ENCODE assay signal across 22 mouse cellular contexts in genomic region chr5:52296303-52296702, GRCm38 (mm10).
"Had no signal": no experiment of that assay in that cellular context is flagged by ENCODE, and none has a peak within 500 bp of the region (broad histone marks: within the 10 kb centered on the region; RNA-seq: fewer than 3 reads in every experiment).

No protein-coding gene starts in this region.

- H3K4me1 ChIP-seq: hindbrain, embryonic 15.5 days; limb, embryonic 13.5 days; limb, embryonic 15.5 days; liver, embryonic 12.5 days had no signal

- H3K4me3 ChIP-seq: heart, embryonic 10.5 days; heart, embryonic 12.5 days; hindbrain, embryonic 13.5 days; hindbrain, embryonic 15.5 days; layer of hippocampus, adult 2 months; limb, embryonic 13.5 days; limb, embryonic 15.5 days; liver, embryonic 12.5 days had no signal

- H3K36me3 ChIP-seq: heart, embryonic 10.5 days; heart, embryonic 12.5 days; hindbrain, embryonic 13.5 days; hindbrain, embryonic 15.5 days; limb, embryonic 13.5 days; limb, embryonic 15.5 days; liver, embryonic 12.5 days had no signal

- H3K9ac ChIP-seq: forebrain, postnatal 0 days; heart, embryonic 12.5 days; hindbrain, embryonic 13.5 days; hindbrain, embryonic 15.5 days; limb, embryonic 13.5 days; limb, embryonic 15.5 days; liver, embryonic 12.5 days; liver, embryonic 14.5 days had no signal

- H3K27me3 ChIP-seq: heart, embryonic 12.5 days; hindbrain, embryonic 13.5 days; hindbrain, embryonic 15.5 days; limb, embryonic 13.5 days; limb, embryonic 15.5 days; liver, embryonic 12.5 days had no signal

- H3K27ac ChIP-seq: heart, embryonic 10.5 days; hindbrain, embryonic 13.5 days; hindbrain, embryonic 15.5 days; hindbrain, postnatal 0 days; layer of hippocampus, adult 2 months; limb, embryonic 13.5 days; limb, embryonic 15.5 days; liver, embryonic 12.5 days; liver, embryonic 14.5 days had no signal

- H3K4me2 ChIP-seq: heart, embryonic 12.5 days; hindbrain, embryonic 13.5 days; hindbrain, embryonic 15.5 days; limb, embryonic 13.5 days; limb, embryonic 15.5 days; liver, embryonic 12.5 days had no signal

- DNase-seq: forebrain, postnatal 0 days; gastrocnemius, postnatal 14 days; gastrocnemius, postnatal 36 days; heart, adult 18-20 months; heart, postnatal 10 days; kidney, adult 2 months; kidney, adult 9 months; kidney, postnatal 10 days; kidney, postnatal 25 days; kidney, postnatal 4 days; layer of hippocampus, postnatal 36 days; left cerebral cortex, postnatal 4 days had no signal

- H3K9me3 ChIP-seq: heart, embryonic 10.5 days; hindbrain, embryonic 13.5 days; hindbrain, embryonic 15.5 days; limb, embryonic 13.5 days; limb, embryonic 15.5 days; liver, embryonic 12.5 days had no signal

- ATAC-seq: forebrain, postnatal 0 days; hindbrain, postnatal 0 days; liver, embryonic 12.5 days had no signal
